Mouse (Mus musculus) liver, adult 2 months (tissue): Measurements from ENCODE around the gene Taf1a.

ENCODE experiments used
- CTCF ChIP-seq: fragments of 200-500 bp; IDR thresholded peaks from 2 replicates; pipeline ENCODE4 v1.5.1; 2011; ENCODE audit warnings: low read depth, low read length, control low read depth
- POLR2A ChIP-seq: fragments of 200-500 bp; IDR thresholded peaks from 2 replicates; pipeline ENCODE4 v1.6.1; 2011; ENCODE audit warnings: low read length, control low read depth; ENCODE audit not compliant: insufficient read depth; ENCODE audit errors: extremely low read depth

DNA sequence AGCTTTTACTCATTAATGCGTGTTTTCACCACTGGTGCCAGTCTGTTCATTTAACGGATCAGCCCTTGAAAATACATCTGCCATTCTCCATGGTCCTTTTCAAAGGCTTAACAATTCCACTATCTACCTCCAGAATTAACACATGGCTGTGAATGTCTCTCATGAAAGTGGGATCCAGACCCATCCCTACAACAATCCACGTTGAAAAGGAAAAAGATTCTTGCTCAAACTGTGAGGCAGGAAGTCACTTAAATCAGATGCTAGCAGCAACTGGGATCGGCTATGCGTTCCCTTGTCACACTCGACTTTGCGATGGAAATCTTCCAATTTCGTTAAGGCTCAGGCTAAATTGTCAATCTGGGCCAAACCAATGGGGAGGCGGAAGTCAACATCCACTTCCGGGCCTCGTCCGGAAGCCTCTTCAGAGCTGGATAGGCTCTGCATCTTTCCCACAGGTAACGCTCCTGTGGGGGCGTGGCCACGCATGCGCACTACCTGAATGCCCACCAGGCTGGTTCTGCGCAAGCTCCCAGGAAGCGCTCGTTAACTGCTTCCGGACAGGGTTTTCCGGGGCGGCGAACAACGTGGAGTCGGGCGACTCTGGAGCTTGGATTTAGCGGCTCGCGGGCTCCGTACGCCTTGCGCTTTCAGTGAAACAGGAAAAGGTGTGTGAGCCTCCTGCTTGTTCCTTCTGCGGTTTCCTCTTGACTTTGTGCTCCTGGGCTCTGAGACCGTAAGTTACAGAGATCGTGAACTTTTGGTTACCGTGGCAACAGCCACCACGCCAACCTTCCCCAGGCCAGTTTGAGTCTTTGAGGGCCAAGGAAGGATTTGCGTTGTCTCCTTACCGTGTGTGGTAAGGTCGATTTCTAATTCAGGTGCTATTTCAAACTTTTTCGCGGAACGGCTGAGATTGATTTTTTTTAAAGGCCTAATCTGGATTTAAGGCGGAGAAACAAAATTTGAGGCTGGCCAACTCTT is at the start of gene Taf1a:
- 0 out of 2 replicates have a peak, but pooled peaks have one; percentile 15 for TF ChIP-seq POLR2A
- no peak for TF ChIP-seq CTCF
